ENCODE assay signal across 27 mouse cellular contexts in genomic region chr13:29006467-29006866, GRCm38 (mm10). TPM values are rescaled to one million over a fixed set of nuclear protein-coding genes. Genes with fewer than 3 reads are reported as not detected.
DNase-seq lines count a peak whose midpoint lies in the region; ATAC-seq lines count a peak whose summit lies in the region.
"Had no signal": no experiment of that assay in that cellular context is flagged by ENCODE, and none has a peak within 500 bp of the region (broad histone marks: within the 10 kb centered on the region; RNA-seq: fewer than 3 reads in every experiment).

No protein-coding gene starts in this region.

- no peaks in the 10 kb centered on the region for H3K36me3 ChIP-seq in limb, embryonic 13.5 days
- H3K36me3 ChIP-seq in limb, embryonic 10.5 days: no peaks in the 10 kb centered on the region
- no peaks in the 10 kb centered on the region for H3K36me3 ChIP-seq in embryonic facial prominence, embryonic 15.5 days
- H3K36me3 ChIP-seq: hindbrain, embryonic 12.5 days; midbrain, embryonic 13.5 days; neural tube, embryonic 13.5 days had no signal

- no peaks in the 10 kb centered on the region for H3K27me3 ChIP-seq in limb, embryonic 13.5 days
- no peaks in the 10 kb centered on the region for H3K27me3 ChIP-seq in limb, embryonic 10.5 days (ENCODE audit: low read depth, poor library complexity, severe bottlenecking)
- no peaks in the 10 kb centered on the region for H3K27me3 ChIP-seq in embryonic facial prominence, embryonic 15.5 days
- H3K27me3 ChIP-seq: hindbrain, embryonic 12.5 days; midbrain, embryonic 13.5 days; neural tube, embryonic 13.5 days had no signal

- DNase-seq in limb, embryonic 10.5 days (ENCODE audit: low spot score): no peak
- DNase-seq in 3T3-L1 (ENCODE audit: low read depth, low spot score): peak; percentile 55
- DNase-seq in cerebellum, postnatal 14 days: no peak
- DNase-seq in heart, postnatal 4 days: no peak
- DNase-seq: adrenal gland, adult 2 months; cerebellum, adult 2 months; cerebellum, postnatal 36 days; embryo, embryonic 11 days; gastrocnemius, postnatal 25 days; heart, adult 2 months; heart, postnatal 14 days; kidney, adult 8-10 months; kidney, postnatal 4 days; lung, postnatal 14 days; thymus, postnatal 14 days had no signal

- H3K9me3 ChIP-seq in limb, embryonic 13.5 days: peaks cover 6% of the 10 kb centered on the region; the same call in 1 of the 2 replicates
- H3K9me3 ChIP-seq in limb, embryonic 10.5 days (replicated peaks): no peaks in the 10 kb centered on the region
- H3K9me3 ChIP-seq in embryonic facial prominence, embryonic 15.5 days (replicated peaks): no peaks in the 10 kb centered on the region
- H3K9me3 ChIP-seq: hindbrain, embryonic 12.5 days; midbrain, embryonic 13.5 days; neural tube, embryonic 13.5 days had no signal

- H3K4me1 ChIP-seq in limb, embryonic 13.5 days: no peaks in the 10 kb centered on the region
- peaks cover 6% of the 10 kb centered on the region for H3K4me1 ChIP-seq in limb, embryonic 10.5 days
- H3K4me1 ChIP-seq in embryonic facial prominence, embryonic 15.5 days: peaks cover 5% of the 10 kb centered on the region; the same call in 1 of the 2 replicates
- H3K4me1 ChIP-seq: hindbrain, embryonic 12.5 days; midbrain, embryonic 13.5 days; neural tube, embryonic 13.5 days had no signal

- no peak overlapping the region for H3K4me3 ChIP-seq in limb, embryonic 13.5 days
- H3K4me3 ChIP-seq in limb, embryonic 10.5 days: no peak overlapping the region
- H3K4me3 ChIP-seq in embryonic facial prominence, embryonic 15.5 days (replicated peaks): no peak overlapping the region
- H3K4me3 ChIP-seq: heart, adult 2 months; hindbrain, embryonic 12.5 days; midbrain, embryonic 13.5 days; neural tube, embryonic 13.5 days had no signal

- no peak overlapping the region for H3K9ac ChIP-seq in limb, embryonic 13.5 days
- no peak overlapping the region for H3K9ac ChIP-seq in embryonic facial prominence, embryonic 15.5 days
- H3K9ac ChIP-seq: hindbrain, embryonic 12.5 days; midbrain, embryonic 13.5 days; neural tube, embryonic 13.5 days had no signal

- ATAC-seq in limb, embryonic 13.5 days (ENCODE audit: low FRiP score, low read depth): 0 out of 2 replicates have a peak, but pooled peaks have one; percentile 32
- ATAC-seq in common myeloid progenitor, adult 5-6 weeks (replicated peaks; ENCODE audit: low read depth, poor library complexity, severe bottlenecking): 0 out of 2 replicates have a peak, but pooled peaks have one; percentile 15
- ATAC-seq in embryonic facial prominence, embryonic 15.5 days (ENCODE audit: insufficient number of reproducible peaks, low FRiP score, low TSS enrichment, low read depth): no peak; the same call in 1 of the 2 replicates
- no peak for ATAC-seq in inflammation-experienced regulatory T-cells, adult 6 months
- ATAC-seq: forebrain, embryonic 14.5 days; hindbrain, postnatal 0 days; intestine, embryonic 16.5 days; midbrain, embryonic 13.5 days had no signal

- no peak overlapping the region for H3K27ac ChIP-seq in limb, embryonic 13.5 days
- no peak overlapping the region for H3K27ac ChIP-seq in limb, embryonic 10.5 days
- H3K27ac ChIP-seq in embryonic facial prominence, embryonic 15.5 days (replicated peaks): peak overlapping the region; percentile 35
- H3K27ac ChIP-seq: heart, adult 2 months; hindbrain, embryonic 12.5 days; hindbrain, postnatal 0 days; kidney, postnatal 0 days; midbrain, embryonic 13.5 days; neural tube, embryonic 13.5 days had no signal

- no peak overlapping the region for H3K4me2 ChIP-seq in limb, embryonic 13.5 days (replicated peaks)
- H3K4me2 ChIP-seq in embryonic facial prominence, embryonic 15.5 days (replicated peaks): no peak overlapping the region
- H3K4me2 ChIP-seq: hindbrain, embryonic 12.5 days; liver, embryonic 11.5 days; midbrain, embryonic 13.5 days; neural tube, embryonic 13.5 days had no signal

RNA-seq across cellular contexts. Expression of gene Sox4, which starts 53.0 kb away (rescaled TPM):
- 74.2 and 77.0 TPM in 2 replicates for polyA plus RNA-seq in limb, embryonic 13.5 days (2015; fragmentation: Nextera tagmentation; extraction: Ambion mirVana)
- 53.9 and 72.0 TPM in 2 replicates for polyA plus RNA-seq in limb, embryonic 10.5 days (2016; fragmentation: Nextera tagmentation; extraction: Ambion mirVana)
- 95.6 and 118 TPM in 2 replicates for total RNA-seq in common myeloid progenitor, adult 5-6 weeks (2017)
- polyA plus RNA-seq in embryonic facial prominence, embryonic 15.5 days (2015; fragmentation: Nextera tagmentation; extraction: Ambion mirVana): 56.7 and 58.5 TPM in 2 replicates
- polyA plus RNA-seq in inflammation-experienced regulatory T-cells, adult 6 months (2017; shearing (Covaris generic)): under 1 TPM in 2 of 3 experiments, not detected in 1; 0.08 to 0.15 TPM
- 100 to 1,000 TPM; 117 to 131 TPM for total RNA-seq in heart, postnatal 4 days (2021)

Comparison
In these comparisons a context has a peak if more than half of its experiments do, and no peak if none do; other contexts are left out.
1. ATAC-seq: peak in limb, embryonic 13.5 days (single experiment) and common myeloid progenitor, adult 5-6 weeks (single experiment); none in embryonic facial prominence, embryonic 15.5 days (single experiment) and inflammation-experienced regulatory T-cells, adult 6 months (single experiment).
2. RNA of gene Sox4, which starts 53.0 kb away (polyA plus RNA-seq): 74.2 to 77.0 TPM in limb, embryonic 13.5 days, 53.9 to 72.0 TPM in limb, embryonic 10.5 days and 56.7 to 58.5 TPM in embryonic facial prominence, embryonic 15.5 days; 0.08 to 0.15 TPM in inflammation-experienced regulatory T-cells, adult 6 months; every median in the first group is over 10 times any median in the second.